Mouse (Mus musculus) midbrain, embryonic 14.5 days (tissue): ENCODE measurements around the gene Mapk3. TPM values are rescaled to one million over a fixed set of nuclear protein-coding genes. Genes with fewer than 3 reads are reported as not detected.

Experiments used
- ATAC-seq: fragments of 200-750 bp; cut with Nextera tagmentation; 2 replicates; pipeline ENCODE4 v1.8.0; 2017; ENCODE audit warnings: moderate number of reproducible peaks, moderate library complexity; ENCODE audit not compliant: low FRiP score, low TSS enrichment
- DNase-seq: peaks from one replicate; pipeline ENCODE4 v3.0.0-alpha.2; 2015
- H3K27ac ChIP-seq: fragments of 300-500 bp; sonication (generic); replicated peaks from 2 replicates; pipeline ENCODE4 v1.5.1; 2014; ENCODE audit warnings: mild to moderate bottlenecking, low read depth, low read length, moderate library complexity
- H3K27me3 ChIP-seq: fragments of 300-500 bp; sonication (generic); 2 replicates; pipeline ENCODE4 v1.6.1; 2014; ENCODE audit warnings: low read length, control low read depth, mixed read lengths; ENCODE audit not compliant: control insufficient read depth, insufficient read depth
- H3K36me3 ChIP-seq: fragments of 300-500 bp; sonication (generic); 2 replicates; pipeline ENCODE4 v1.6.1; 2014; ENCODE audit warnings: low read length, control low read depth; ENCODE audit not compliant: control insufficient read depth, insufficient read depth
- H3K4me1 ChIP-seq: fragments of 300-500 bp; sonication (generic); 2 replicates; pipeline ENCODE4 v1.6.1; 2014; ENCODE audit warnings: mild to moderate bottlenecking, antibody characterized with exemption, low read length, control low read depth; ENCODE audit not compliant: control insufficient read depth, insufficient read depth
- H3K4me2 ChIP-seq: fragments of 300-500 bp; sonication (generic); 2 replicates; pipeline ENCODE4 v1.6.1; 2014; ENCODE audit warnings: mild to moderate bottlenecking, low read length, moderate library complexity
- H3K4me3 ChIP-seq: fragments of 300-500 bp; sonication (generic); replicated peaks from 2 replicates; pipeline ENCODE4 v1.5.1; 2014; ENCODE audit warnings: low read depth, low read length
- H3K9ac ChIP-seq: fragments of 300-500 bp; sonication (generic); replicated peaks from 2 replicates; pipeline ENCODE4 v1.6.1; 2014; ENCODE audit warnings: mild to moderate bottlenecking, low read length, moderate library complexity
- H3K9me3 ChIP-seq: fragments of 300-500 bp; sonication (generic); 2 replicates; pipeline ENCODE4 v1.6.1; 2016; ENCODE audit warnings: low read length, control low read depth, mixed read lengths; ENCODE audit not compliant: control insufficient read depth
- WGBS: fragments of 180-500 bp; shearing (Covaris S2); extraction: QIAGEN DNeasy Blood & Tissue Kit; methylation state at CpG from one replicate; pipeline ENCODE4 v1.1.7; 2014; 5-methylcytosine and 5-hydroxymethylcytosine counted together
- polyA plus RNA-seq: library from polyadenylated mRNA; unstranded; fragments of >200 nt; fragmentation: Nextera tagmentation; extraction: Ambion mirVana; gene quantifications from 2 replicates; pipeline ENCODE4 v1.2.1, GENCODE M21; 2014

Mapk3 gene
- polyA plus RNA-seq, 1 experiment from 2014 or later, result 78.4 TPM

GRCm38 (mm10) chr7:126748824-126749223, 10.6 kb upstream of the Mapk3 start:
- WGBS, result 85% methylated on average over 7 of the region's 7 CpGs

GRCm38 (mm10) chr7:126749582-126750343, 9.6 kb upstream of the Mapk3 start:
- ATAC-seq (no peak), DNase-seq (no peak)
- H3K4me2 ChIP-seq, result no peak overlapping the region
- no peak overlapping the region for H3K4me3 ChIP-seq
- 95% methylated on average over 17 of the region's 17 CpGs for WGBS
- H3K4me1 ChIP-seq, result no peaks in the 10 kb centered on the region
- H3K9me3 ChIP-seq, result no peaks in the 10 kb centered on the region
- H3K27ac ChIP-seq, result no peak overlapping the region
- H3K9ac ChIP-seq, result no peak overlapping the region
- no peaks in the 10 kb centered on the region for H3K27me3 ChIP-seq
- H3K36me3 ChIP-seq, result no peaks in the 10 kb centered on the region

More at GRCm38 (mm10) chr7:126748824-126749223, 10.6 kb upstream of the Mapk3 start:
- Histone ChIP-seq H3K27ac (no peak overlapping the region), H3K9ac (no peak overlapping the region), H3K27me3 (no peaks in the 10 kb centered on the region), H3K36me3 (no peaks in the 10 kb centered on the region), H3K4me2 (no peak overlapping the region), H3K9me3 (no peaks in the 10 kb centered on the region), H3K4me3 (no peak overlapping the region), H3K4me1 (no peaks in the 10 kb centered on the region)
- ATAC-seq (no peak), DNase-seq (no peak)

GRCm38 (mm10) chr7:126754866-126755265, 4.5 kb upstream of the Mapk3 start:
- no peak overlapping the region for H3K27ac ChIP-seq
- ATAC-seq, result peak; percentile 68; the same call in 1 of the 2 replicates
- WGBS, result under 1% methylated on average over 9 of the region's 9 CpGs
- no peaks in the 10 kb centered on the region for H3K27me3 ChIP-seq
- H3K4me3 ChIP-seq, result no peak overlapping the region
- H3K36me3 ChIP-seq, result no peaks in the 10 kb centered on the region
- H3K4me1 ChIP-seq, result no peaks in the 10 kb centered on the region; the same call in 1 of the 2 replicates
- no peaks in the 10 kb centered on the region for H3K9me3 ChIP-seq
- H3K4me2 ChIP-seq, result no peak overlapping the region
- no peak overlapping the region for H3K9ac ChIP-seq
- DNase-seq, result peak; percentile 89

DNA sequence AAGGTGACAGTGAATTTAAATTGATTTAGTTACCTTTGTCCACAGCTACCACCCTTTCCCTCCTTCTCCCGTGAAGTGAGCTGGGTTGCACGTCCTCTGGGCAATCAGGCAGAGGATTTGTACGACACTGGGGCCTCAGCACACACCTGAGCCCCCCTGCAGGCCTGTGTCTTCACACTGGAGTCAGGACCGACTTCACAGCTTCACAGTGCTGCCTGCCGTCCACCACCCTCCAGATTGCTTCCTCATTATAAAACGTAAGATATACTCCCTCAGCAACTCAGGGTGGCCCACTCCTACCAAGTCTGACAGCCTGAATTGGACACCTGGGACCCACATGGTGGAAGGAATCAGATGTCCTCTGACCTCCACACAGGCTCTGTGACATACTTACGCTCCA, 862 bp upstream of the Mapk3 start:
- H3K36me3 ChIP-seq, result peaks cover 14% of the 10 kb centered on the region
- 67% methylated on average over 7 of the region's 7 CpGs for WGBS
- no peak for ATAC-seq
- H3K4me1 ChIP-seq, result peaks cover 15% of the 10 kb centered on the region
- 0 out of 2 replicates have a peak overlapping the region, but pooled peaks have one; percentile 88 for H3K4me2 ChIP-seq
- H3K27me3 ChIP-seq, result no peaks in the 10 kb centered on the region
- no peak overlapping the region for H3K4me3 ChIP-seq
- no peak overlapping the region for H3K9ac ChIP-seq
- H3K9me3 ChIP-seq, result no peaks in the 10 kb centered on the region
- no peak for DNase-seq
- no peak overlapping the region for H3K27ac ChIP-seq

- ATAC-seq (peak; percentile 68), DNase-seq (no peak)
- Histone ChIP-seq H3K4me1 (peaks cover 15% of the 10 kb centered on the region), H3K4me2 (peak overlapping the region; percentile 88), H3K4me3 (peak overlapping the region; percentile 61), H3K27me3 (no peaks in the 10 kb centered on the region), H3K9ac (peak overlapping the region; percentile 70), H3K27ac (peak overlapping the region; percentile 87), H3K36me3 (peaks cover 27% of the 10 kb centered on the region), H3K9me3 (no peaks in the 10 kb centered on the region)
- whole genome bisulfite sequencing, result under 1% methylated on average over 24 of the region's 24 CpGs
Observed at GRCm38 (mm10) chr7:126759672-126760390, 430 bp downstream of the Mapk3 start.

GRCm38 (mm10) chr7:126760391-126760802, 996 bp downstream of the Mapk3 start:
- Histone ChIP-seq H3K9me3 (no peaks in the 10 kb centered on the region), H3K4me3 (peak overlapping the region; percentile 61), H3K27me3 (no peaks in the 10 kb centered on the region), H3K4me1 (peaks cover 15% of the 10 kb centered on the region), H3K9ac (peak overlapping the region; percentile 70), H3K27ac (peak overlapping the region; percentile 87), H3K4me2 (peak overlapping the region; percentile 88), H3K36me3 (peaks cover 33% of the 10 kb centered on the region)
- WGBS, result 16% methylated on average over 3 of the region's 3 CpGs
- DNase-seq (peak; percentile 61), ATAC-seq (peak; percentile 9; the same call in 1 of the 2 replicates)

GRCm38 (mm10) chr7:126760956-126761355, 1.6 kb downstream of the Mapk3 start:
- peak overlapping the region; percentile 88 for H3K4me2 ChIP-seq
- peaks cover 38% of the 10 kb centered on the region for H3K36me3 ChIP-seq
- H3K9me3 ChIP-seq, result no peaks in the 10 kb centered on the region
- H3K27me3 ChIP-seq, result no peaks in the 10 kb centered on the region
- H3K4me3 ChIP-seq, result peak overlapping the region; percentile 61
- 87% methylated on average over 4 of the region's 4 CpGs for WGBS
- DNase-seq, result no peak
- H3K4me1 ChIP-seq, result peaks cover 15% of the 10 kb centered on the region
- ATAC-seq, result no peak
- H3K27ac ChIP-seq, result peak overlapping the region; percentile 87; the same call in 1 of the 2 replicates
- no peak overlapping the region for H3K9ac ChIP-seq

DNA sequence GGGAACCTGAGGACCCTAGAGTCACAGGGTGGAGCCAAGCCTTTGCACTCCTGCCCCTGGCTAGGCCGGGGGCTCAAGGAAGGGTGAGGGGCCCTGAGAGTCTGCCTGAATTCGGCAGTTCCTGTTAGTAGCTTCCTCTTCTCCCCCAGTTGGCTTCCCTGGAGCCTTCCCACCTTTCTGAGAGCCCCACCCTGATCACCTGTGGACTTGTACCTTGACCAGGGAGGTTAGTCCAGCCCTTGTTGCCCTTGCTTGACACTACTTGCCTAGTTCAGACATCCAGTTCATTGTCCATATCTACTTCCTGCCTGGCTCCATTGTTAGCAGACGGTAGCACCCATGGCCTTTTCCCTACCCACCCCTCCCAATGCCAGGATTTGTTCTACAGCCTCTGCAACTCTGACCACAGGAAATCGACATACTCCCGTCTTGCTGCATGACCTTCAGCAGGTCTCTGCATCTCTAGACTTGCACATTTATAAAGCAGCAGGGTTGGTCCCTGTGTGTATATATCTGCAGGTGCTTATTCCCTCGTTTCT, 2.2 kb downstream of the Mapk3 start:
- DNase-seq (no peak), ATAC-seq (no peak)
- peak overlapping the region; percentile 88 for H3K4me2 ChIP-seq
- no peaks in the 10 kb centered on the region for H3K9me3 ChIP-seq
- no peak overlapping the region for H3K27ac ChIP-seq
- H3K4me1 ChIP-seq, result peaks cover 15% of the 10 kb centered on the region
- H3K4me3 ChIP-seq, result no peak overlapping the region
- no peaks in the 10 kb centered on the region for H3K27me3 ChIP-seq
- peaks cover 45% of the 10 kb centered on the region for H3K36me3 ChIP-seq
- 83% methylated on average over 6 of the region's 6 CpGs for WGBS
- no peak overlapping the region for H3K9ac ChIP-seq
